Mouse (Mus musculus): ENCODE results near the gene Rnf181.
A peak's percentile ranks its signal among the peaks of the same experiment; 100 is the strongest.

Gene Rnf181

GRCm38 (mm10) chr6:72359891-72360598 is 6.7 kb downstream of the Rnf181 start:
- no peak for DNase-seq (ENCODE audit: low spot score in 2 of 2)

DNA sequence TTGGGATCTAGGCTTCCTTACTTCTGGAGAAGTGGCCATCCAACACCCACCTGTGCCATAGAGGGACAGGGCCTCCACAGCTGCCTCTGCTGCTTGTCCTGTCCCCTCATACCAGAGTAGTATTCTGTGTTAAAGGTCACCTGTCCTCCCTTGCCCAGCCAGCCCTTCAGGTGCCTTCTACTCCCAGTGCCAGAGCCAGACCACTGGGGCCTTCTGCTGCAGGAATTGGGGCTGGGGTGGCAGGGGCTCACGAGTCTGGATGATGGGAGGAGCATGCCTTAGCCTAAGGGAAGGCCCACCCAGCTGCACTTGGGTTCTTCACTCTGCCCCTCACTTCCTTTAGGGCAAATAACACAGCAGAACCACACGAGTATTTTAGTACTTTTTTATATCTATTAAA is 7.4 kb downstream of the Rnf181 start:
- no peak for DNase-seq (ENCODE audit: low spot score in 2 of 2)

- DNase-seq (ENCODE audit: low spot score in 2 of 2) = no peak
Measured at GRCm38 (mm10) chr6:72358086-72358764, 8.5 kb downstream of the Rnf181 start.

DNA sequence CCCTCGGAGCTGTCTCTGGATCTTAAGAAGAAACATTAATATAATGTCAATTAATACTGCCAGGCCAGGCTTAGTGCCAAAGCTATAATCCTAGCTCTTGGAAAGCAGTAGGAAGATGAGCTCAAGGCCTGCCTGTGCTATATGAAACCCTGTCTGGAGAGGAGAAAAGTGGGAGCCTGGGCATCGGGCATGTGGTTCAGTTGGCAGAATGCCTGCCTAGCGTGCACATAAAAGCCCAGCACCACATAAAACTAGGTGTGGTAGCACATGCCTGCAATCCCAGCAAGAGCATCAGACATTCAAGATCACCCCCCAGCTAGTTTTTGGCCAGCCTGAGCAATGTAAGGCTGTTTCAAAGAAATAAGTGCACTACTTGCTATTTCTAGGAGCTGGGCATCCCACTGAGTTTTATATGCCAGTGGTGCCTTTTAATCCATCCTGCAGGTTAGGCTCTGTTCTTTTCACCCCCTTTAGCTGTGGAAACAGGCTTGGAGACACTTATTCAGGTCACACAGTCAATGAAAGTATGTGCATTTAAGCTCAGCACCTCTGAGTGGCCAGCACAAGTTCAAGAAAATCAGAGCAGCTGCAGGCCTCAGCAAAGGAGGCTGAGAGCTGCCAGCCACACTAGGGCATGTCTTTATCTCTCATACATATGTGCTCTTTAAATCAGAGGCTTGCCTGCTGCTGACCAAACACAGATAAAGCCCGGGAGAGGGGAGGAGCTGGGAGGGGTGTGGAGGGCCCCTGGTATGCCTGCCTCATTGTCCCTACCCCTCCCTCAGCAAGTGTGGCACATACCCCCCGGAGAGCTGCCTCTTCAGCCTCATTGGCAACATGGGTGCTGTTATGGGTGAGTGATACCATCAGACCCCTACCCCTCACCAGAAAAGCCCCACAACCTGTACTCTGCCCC is 9.3 kb downstream of the Rnf181 start:
- DNase-seq (ENCODE audit: low spot score in 2 of 2) = no peak

DNA sequence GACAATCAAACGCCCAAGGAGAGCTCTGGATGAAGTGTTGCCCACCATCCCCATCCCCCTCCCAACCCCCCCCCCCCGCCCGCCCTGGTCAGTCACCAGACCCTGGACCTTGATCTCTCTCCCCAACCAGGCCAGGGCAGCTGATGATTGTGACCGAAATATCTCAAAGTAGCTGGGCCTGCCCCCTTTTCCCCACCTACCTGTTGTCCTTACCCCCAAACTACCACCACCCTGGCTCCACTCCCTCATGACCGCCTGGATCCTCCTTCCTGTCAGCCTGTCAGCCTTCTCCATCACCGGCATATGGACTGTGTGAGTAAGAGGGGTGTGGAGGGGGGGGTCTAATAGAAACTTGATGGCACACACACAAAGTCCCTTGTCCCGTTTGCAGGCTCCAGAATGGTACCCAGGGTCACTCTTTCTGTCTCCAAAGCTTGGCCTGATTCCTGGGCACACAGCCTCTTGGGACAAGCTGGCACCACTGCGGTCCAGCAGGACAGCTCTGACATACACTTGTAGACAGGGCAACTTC is 10.7 kb downstream of the Rnf181 start:
- no peak for DNase-seq (ENCODE audit: low spot score in 2 of 2)

DNA sequence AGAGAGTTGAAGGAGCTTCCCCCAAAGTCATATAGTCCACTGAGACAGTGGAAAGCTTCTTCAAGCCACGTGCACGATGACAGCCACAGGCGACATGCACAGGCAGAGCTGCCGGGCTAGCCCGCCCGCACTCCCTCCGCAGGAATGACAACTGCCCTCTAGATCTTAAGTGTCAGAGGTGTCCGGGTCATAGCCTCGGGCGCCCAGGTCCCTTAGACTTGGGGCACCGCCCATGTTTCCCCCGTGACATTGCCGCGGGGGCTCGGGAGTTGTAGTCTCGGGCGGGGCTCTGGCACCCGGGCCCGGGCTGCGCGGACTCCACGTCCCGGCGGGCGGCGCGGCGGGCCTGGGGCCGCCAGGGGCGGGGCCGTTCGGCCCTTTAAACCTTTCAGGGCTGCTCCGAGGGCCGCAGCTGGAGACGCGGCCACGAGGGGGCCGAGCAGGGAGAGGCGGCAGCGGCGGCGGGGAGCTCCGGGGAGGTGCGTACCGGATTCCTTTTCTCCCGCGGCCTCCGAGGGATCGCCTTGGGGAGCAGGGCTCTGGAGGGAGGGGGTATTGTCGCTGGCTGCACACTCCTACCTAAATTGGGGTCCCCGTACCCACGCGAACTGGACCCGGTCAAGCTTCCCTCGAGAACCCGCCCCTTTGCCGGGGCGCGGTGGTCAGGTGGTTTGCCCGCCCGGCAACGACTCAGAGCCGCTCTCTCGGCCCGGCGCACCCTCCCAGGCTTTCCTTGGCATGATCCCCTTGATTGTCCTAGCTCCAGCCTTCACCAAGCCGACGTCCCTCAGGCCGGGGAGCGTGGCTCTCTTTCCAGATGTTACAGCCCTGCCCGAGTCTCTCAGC is 11.5 kb downstream of the Rnf181 start, which contains the start of gene Tmem150a:
Gene Tmem150a (plus strand): TSS at position 382 of the 846 bp plus-strand sequence.
- DNase-seq (ENCODE audit: low spot score in 2 of 2) = peak; percentile 50 to 76

GRCm38 (mm10) chr6:72354025-72354424 is 12.7 kb downstream of the Rnf181 start:
- DNase-seq (ENCODE audit: low spot score in 2 of 2) = no peak

DNA sequence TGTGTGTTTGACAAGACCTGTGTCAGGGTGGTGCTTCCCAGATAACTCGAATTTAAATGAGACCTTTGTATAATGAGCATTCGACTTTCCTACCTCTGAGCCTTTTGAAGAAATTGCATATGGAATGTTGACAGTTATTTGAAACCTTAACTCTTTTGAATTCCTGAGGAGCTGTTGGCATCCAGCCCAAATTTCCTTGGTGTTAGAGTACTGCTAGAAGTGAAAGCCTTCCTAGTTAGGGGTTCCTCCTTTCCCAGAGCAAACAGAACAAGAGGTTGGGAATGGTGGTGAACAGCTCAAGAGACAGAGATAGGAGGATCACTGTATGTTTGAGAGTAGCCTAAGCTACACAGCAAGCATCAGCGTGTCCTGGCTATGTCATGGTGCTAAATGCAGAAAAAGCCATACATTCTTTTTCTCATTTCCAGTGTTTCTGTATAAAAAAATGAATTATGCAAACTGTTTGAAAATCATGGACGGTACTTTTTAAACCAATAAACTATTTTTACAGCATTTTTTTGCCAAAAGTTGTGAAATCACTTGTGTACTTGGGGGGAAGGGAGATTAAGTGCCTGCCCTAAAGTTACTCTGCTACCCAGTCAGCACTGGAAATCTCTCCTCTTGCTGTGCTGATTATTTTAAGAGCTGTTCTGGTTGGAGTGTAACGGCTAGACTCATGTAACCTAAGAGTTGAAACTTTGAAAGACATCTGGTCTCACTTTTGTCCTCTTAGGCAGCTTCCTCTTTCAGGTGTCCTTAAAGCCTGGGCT is 13.9 kb downstream of the Rnf181 start:
- no peak for DNase-seq (ENCODE audit: low spot score in 2 of 2)

DNA sequence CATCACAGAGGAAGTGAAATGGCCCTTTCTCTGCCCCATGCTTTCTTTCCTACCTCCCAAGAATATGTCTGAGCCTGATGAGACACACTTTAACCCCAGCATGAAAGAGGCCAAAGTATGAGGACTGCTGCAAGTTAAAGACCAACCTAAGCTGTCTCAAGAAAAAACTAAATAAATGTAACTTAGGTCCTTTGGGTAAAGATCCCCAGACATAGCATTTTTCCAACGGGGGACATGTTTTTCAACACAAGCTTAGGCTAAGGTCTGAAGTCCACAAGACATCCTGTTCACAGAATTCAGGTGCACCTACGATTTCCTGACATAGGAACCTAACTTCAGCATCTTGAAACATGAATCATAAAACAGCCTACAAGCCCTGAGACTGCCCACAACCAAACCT is 16.5 kb downstream of the Rnf181 start:
- no peak for DNase-seq (ENCODE audit: low spot score in 2 of 2)

- no peak for DNase-seq (ENCODE audit: low spot score in 2 of 2)
Measured at GRCm38 (mm10) chr6:72348411-72348810, 18.3 kb downstream of the Rnf181 start.

DNA sequence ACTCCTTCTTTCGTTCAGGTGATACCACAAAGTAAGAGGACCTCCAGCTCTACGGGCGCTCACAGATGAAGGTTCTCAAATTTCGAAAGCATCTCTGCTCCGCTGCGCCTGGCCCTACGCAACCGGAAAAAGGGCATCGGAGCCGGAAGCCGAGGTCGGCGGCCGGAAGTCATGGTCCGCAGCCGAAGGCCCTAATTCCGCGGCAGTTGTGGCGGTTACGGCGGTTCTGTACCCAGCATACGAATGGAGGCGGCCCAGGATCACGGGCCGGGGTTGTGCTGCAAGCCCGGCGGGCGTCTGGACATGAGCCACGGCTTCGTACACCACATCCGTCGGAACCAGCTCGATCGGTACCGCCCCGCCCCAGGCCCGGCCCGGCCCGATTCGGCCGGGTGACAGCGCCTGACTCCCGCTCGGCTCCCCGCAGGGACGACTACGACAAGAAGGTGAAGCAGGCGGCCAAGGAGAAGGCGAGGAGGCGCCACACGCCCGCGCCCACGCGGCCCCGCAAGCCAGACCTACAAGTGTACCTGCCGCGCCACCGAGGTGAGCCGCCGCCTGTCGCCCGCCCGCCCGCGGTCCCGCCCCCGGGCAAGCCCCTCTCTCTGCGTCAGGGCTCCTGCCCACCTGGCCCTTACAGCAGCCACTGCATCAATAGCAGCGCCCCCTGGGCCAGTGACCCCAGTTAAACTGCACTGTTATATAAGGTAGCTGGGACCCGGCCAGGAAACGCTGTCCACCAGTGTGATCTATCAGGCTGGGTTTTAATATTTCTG is 19.4 kb downstream of the Rnf181 start, which contains the start of gene 0610030E20Rik:
Gene 0610030E20Rik (plus strand): TSS at position 152 of the 776 bp plus-strand sequence.
- DNase-seq (ENCODE audit: low spot score in 2 of 2) = peak; percentile 77 to 84

DNA sequence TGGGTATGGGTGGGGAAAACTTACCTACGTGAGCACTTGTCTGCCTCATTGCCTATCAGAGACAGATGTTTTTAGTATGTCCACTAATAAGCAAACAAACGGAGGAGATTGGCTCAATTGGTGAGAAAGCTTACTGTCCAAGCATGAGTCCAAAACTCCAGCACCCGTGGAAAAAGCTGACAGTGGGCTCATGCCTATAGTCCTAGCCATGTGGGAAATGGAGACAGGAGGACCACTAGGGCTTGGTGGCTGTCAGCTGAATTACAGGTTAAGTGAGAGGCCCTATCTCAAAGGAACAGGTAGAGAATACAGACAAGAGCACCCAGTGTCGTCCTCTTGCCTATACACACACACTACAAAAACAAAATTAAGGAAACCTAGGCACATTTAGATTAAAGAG is 20.5 kb downstream of the Rnf181 start:
- no peak for DNase-seq (ENCODE audit: low spot score in 2 of 2)

- DNase-seq (ENCODE audit: low spot score in 2 of 2) = no peak
Measured at GRCm38 (mm10) chr6:72345633-72346032, 21.1 kb downstream of the Rnf181 start.

GRCm38 (mm10) chr6:72345074-72345567 is 21.6 kb downstream of the Rnf181 start, which contains the start of gene Usp39:
TSS of gene Usp39 (minus strand) at chr6:72345184.
- DNase-seq (ENCODE audit: low spot score in 2 of 2) = peak; percentile 90 to 95

DNA sequence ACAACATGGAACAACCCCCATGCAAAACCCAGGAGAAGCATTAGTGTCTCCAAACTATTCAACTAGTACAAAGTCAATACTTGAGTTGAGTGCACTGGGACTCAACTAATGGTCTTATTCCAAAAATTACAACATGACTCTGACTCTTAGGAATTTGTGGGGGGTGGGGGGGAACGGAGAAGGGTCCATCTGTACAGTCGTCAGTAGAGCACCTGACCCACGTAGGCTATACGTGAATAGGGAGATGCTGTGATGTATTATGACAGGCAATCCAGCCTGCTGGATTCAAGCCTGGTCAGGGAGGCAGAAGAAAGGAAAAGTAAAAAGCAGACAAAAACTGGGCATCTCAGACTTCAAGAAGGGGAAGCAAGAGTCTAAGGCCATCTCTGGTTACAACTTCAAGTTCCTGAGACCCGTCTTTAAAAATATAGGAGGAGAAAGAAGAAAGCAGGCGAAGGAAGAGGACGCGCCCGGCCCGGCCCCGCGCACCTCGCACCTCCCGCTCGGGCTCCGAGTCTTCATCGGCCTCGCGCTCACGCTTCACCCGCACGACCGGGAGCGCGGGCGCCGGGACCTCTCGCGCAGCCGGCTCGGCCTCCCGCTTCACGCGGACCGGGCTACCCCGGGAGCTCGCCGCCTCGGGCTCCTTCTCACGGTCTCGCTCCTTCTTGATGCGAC is 22.2 kb downstream of the Rnf181 start:
- no peak for DNase-seq (ENCODE audit: low spot score in 2 of 2)

- DNase-seq (ENCODE audit: low spot score in 2 of 2) = no peak
Measured at GRCm38 (mm10) chr6:72340481-72340880, 26.3 kb downstream of the Rnf181 start.

DNA sequence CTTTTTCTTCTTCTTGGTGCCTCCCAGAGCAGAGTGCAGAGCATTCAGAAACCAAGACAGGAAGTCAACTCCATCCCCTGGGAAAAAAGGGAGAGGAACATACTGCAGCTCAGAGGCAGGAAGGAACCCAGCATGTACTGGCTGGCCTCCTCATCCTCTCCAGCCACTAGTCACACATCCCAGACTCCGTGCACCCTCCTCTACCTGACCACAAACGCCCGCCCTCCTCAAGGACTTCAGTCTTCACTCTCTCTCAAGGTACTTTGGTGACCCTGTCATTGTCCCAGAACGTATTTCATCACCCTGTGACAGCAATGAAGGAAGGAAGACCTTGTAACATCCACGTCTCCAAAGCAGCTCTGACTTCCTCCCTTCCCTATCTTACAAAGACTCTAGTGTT is 33.6 kb downstream of the Rnf181 start:
- no peak for DNase-seq (ENCODE audit: low spot score in 2 of 2)

- DNase-seq (ENCODE audit: low spot score in 2 of 2) = no peak
Measured at GRCm38 (mm10) chr6:72330133-72330532, 36.6 kb downstream of the Rnf181 start.

DNA sequence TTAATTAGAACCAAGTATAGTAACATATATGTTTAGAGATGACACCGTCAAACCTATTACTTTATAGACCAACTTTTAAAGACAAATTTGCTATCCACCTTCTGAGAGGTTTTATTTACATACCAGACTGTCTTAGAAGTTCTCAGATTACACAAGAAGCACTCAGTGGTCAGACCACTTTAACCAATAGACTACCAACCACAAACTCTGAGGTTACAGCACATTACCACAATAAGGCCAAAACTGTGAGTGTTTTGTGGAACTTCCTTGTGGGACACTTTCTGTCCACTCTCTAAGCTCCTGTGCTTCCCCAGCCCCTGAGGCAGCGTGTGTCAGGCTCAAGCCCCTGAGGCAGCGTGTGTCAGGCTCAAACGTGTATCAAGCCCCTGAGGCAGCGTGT is 37.7 kb downstream of the Rnf181 start:
- DNase-seq (ENCODE audit: low spot score in 2 of 2) = no peak
